Mouse (Mus musculus): Measurements from ENCODE around the gene Hexim1. TPM values are rescaled to one million over a fixed set of nuclear protein-coding genes. Genes with fewer than 3 reads are reported as not detected.
A peak's percentile ranks its signal among the peaks of the same experiment; 100 is the strongest.

Gene Hexim1
- total and polyA plus RNA-seq, 3 experiments = 20.2 to 51.8 (median 25.9) TPM

- no peak overlapping the region for H3K4me2 ChIP-seq (ENCODE audit: insufficient read depth, low read depth, poor library complexity, severe bottlenecking)
- no peak overlapping the region for H3K4me3 ChIP-seq (replicated peaks in 1 of 3; ENCODE audit: low read depth in 2 of 3, low read length in 2 of 3, poor library complexity in 1 of 3)
- H3K79me2 ChIP-seq (replicated peaks; ENCODE audit: control insufficient read depth, extremely low read depth, insufficient read depth, poor library complexity, severe bottlenecking) = no peaks in the 10 kb centered on the region
- no peaks in the 10 kb centered on the region for H3K36me3 ChIP-seq (replicated peaks in 1 of 2; ENCODE audit: control insufficient read depth in 1 of 2, insufficient read depth in 1 of 2, low read length in 1 of 2)
- H3K4me1 ChIP-seq (ENCODE audit: control insufficient read depth in 1 of 2, insufficient read depth in 2 of 2) = peaks cover 6 to 14% of the 10 kb centered on the region in 2 experiments; a peak in 3 of 4 replicates
- in situ Hi-C loops (cut with MboI; ENCODE audit: low pct_ligation_motif_present, low pct_unique_long_range_greater_than_20kb, low sequenced_read_pairs) (loop anchor here (25.0 kb wide), 1 partner anchor 400 kb away; no protein-coding TSS in a partner anchor), dilution Hi-C loops (cut with MboI; ENCODE audit: extremely low pct_ligation_motif_present, extremely low pct_unique_long_range_greater_than_20kb, low sequenced_read_pairs) (no loop called here)
- H3K9me3 ChIP-seq (replicated peaks; ENCODE audit: low read length) = peaks cover 8% of the 10 kb centered on the region
- no peaks in the 10 kb centered on the region for H3K27me3 ChIP-seq (replicated peaks)
- peak; percentile 59 for DNase-seq (ENCODE audit: extremely low read depth)
- no peak overlapping the region for H3K9ac ChIP-seq (ENCODE audit: insufficient read depth, low read depth)
- TF ChIP-seq MAZ (IDR thresholded peaks at IDR 0.05; ENCODE audit: low read depth, low read length) (no peak), POLR2AphosphoS2 (IDR thresholded peaks at IDR 0.05; ENCODE audit: low read depth, low read length) (no peak), CTCF (conservative IDR thresholded peaks at IDR 0.05 in 1 of 2, IDR thresholded peaks at IDR 0.05 in 1 of 2; ENCODE audit: low read depth in 2 of 2, low read length in 2 of 2) (peak; percentile 65 to 72), SMC3 (IDR thresholded peaks at IDR 0.05; ENCODE audit: low read depth, low read length) (peak; percentile 44), MEF2A (IDR thresholded peaks at IDR 0.05; ENCODE audit: borderline replicate concordance, low read depth, low read length) (no peak), RCOR1 (conservative IDR thresholded peaks at IDR 0.05; ENCODE audit: low read depth, low read length) (no peak), ZNF384 (IDR thresholded peaks at IDR 0.05; ENCODE audit: low read depth, low read length) (peak; percentile 62), RAD21 (IDR thresholded peaks at IDR 0.05; ENCODE audit: low read depth, low read length) (peak; percentile 47)
- H3K27ac ChIP-seq (ENCODE audit: insufficient read depth, low read depth) = no peak overlapping the region
Observed at GRCm38 (mm10) chr11:103162132-103162531, 46.1 kb downstream of the Hexim1 start.

- H3K9me3 ChIP-seq (replicated peaks; ENCODE audit: low read length) = peaks cover 8% of the 10 kb centered on the region
- peaks cover 0 to 14% of the 10 kb centered on the region in 2 experiments; a peak in 2 of 4 replicates for H3K4me1 ChIP-seq (ENCODE audit: control insufficient read depth in 1 of 2, insufficient read depth in 2 of 2)
- H3K36me3 ChIP-seq (replicated peaks in 1 of 2; ENCODE audit: control insufficient read depth in 1 of 2, insufficient read depth in 1 of 2, low read length in 1 of 2) = no peaks in the 10 kb centered on the region
- in situ Hi-C loops (cut with MboI; ENCODE audit: low pct_ligation_motif_present, low pct_unique_long_range_greater_than_20kb, low sequenced_read_pairs) (loop anchor here (25.0 kb wide), 1 partner anchor 398 kb away; no protein-coding TSS in a partner anchor), dilution Hi-C loops (cut with MboI; ENCODE audit: extremely low pct_ligation_motif_present, extremely low pct_unique_long_range_greater_than_20kb, low sequenced_read_pairs) (no loop called here)
- H3K79me2 ChIP-seq (replicated peaks; ENCODE audit: control insufficient read depth, extremely low read depth, insufficient read depth, poor library complexity, severe bottlenecking) = no peaks in the 10 kb centered on the region
- no peaks in the 10 kb centered on the region for H3K27me3 ChIP-seq (replicated peaks)
- TF ChIP-seq KAT2A (IDR thresholded peaks at IDR 0.05; ENCODE audit: insufficient replicate concordance, low read length) (no peak), ETS1 (conservative IDR thresholded peaks at IDR 0.05; ENCODE audit: low read depth, low read length) (no peak), TCF12 (IDR thresholded peaks at IDR 0.05; ENCODE audit: low read depth, low read length) (no peak), USF2 (conservative IDR thresholded peaks at IDR 0.05; ENCODE audit: low read depth, low read length) (no peak), CTCF (conservative IDR thresholded peaks at IDR 0.05 in 1 of 2, IDR thresholded peaks at IDR 0.05 in 1 of 2; ENCODE audit: low read depth in 2 of 2, low read length in 2 of 2) (no peak), POLR2AphosphoS2 (IDR thresholded peaks at IDR 0.05; ENCODE audit: low read depth, low read length) (no peak), MAX (IDR thresholded peaks at IDR 0.05; ENCODE audit: low read length) (no peak), NRF1 (IDR thresholded peaks at IDR 0.05; ENCODE audit: low read depth, low read length) (no peak), MAZ (IDR thresholded peaks at IDR 0.05; ENCODE audit: low read depth, low read length) (no peak), ZKSCAN1 (IDR thresholded peaks at IDR 0.05; ENCODE audit: borderline replicate concordance, low read depth, low read length) (no peak), ELF1 (IDR thresholded peaks at IDR 0.05; ENCODE audit: low read depth, low read length) (no peak), ZC3H11A (IDR thresholded peaks at IDR 0.05; ENCODE audit: low read depth, low read length) (no peak), HCFC1 (IDR thresholded peaks at IDR 0.05; ENCODE audit: low read depth, low read length) (no peak), USF1 (IDR thresholded peaks at IDR 0.05; ENCODE audit: low read depth, low read length) (no peak), GABPA (IDR thresholded peaks at IDR 0.05; ENCODE audit: insufficient replicate concordance, low read depth, low read length) (no peak)
- no peak overlapping the region for H3K4me2 ChIP-seq (ENCODE audit: insufficient read depth, low read depth, poor library complexity, severe bottlenecking)
- H3K9ac ChIP-seq (ENCODE audit: insufficient read depth, low read depth) = no peak overlapping the region
- no peak overlapping the region for H3K27ac ChIP-seq (ENCODE audit: insufficient read depth, low read depth)
- no peak overlapping the region for H3K4me3 ChIP-seq (replicated peaks in 1 of 3; ENCODE audit: low read depth in 2 of 3, low read length in 2 of 3, poor library complexity in 1 of 3)
- no peak for DNase-seq (ENCODE audit: extremely low read depth)
Observed at GRCm38 (mm10) chr11:103164391-103164790, 48.4 kb downstream of the Hexim1 start.

Measured in CH12.LX (cell line).